Mouse (Mus musculus) urinary bladder, postnatal 4 days (tissue): ENCODE measurements around the gene Utp3.

Experiments
- DNase-seq, 2 experiments: peaks; one replicate each; pipeline ENCODE4 v3.0.0; 2021 to 2022; ENCODE audit warnings: low spot score in 2 of 2

Gene Utp3

GRCm38 (mm10) chr5:88569541-88569940 lies 15.3 kb downstream of the Utp3 start:
- no peak for DNase-seq

- no peak for DNase-seq
Observed at GRCm38 (mm10) chr5:88574829-88575228, 20.6 kb downstream of the Utp3 start.

- DNase-seq: no peak
Observed at GRCm38 (mm10) chr5:88575506-88576338, 21.5 kb downstream of the Utp3 start.

- no peak for DNase-seq
Observed at GRCm38 (mm10) chr5:88580681-88581080, 26.4 kb downstream of the Utp3 start.

GRCm38 (mm10) chr5:88581343-88581742 lies 27.1 kb downstream of the Utp3 start:
- no peak for DNase-seq

- DNase-seq: peak in 1 of 2 experiments; percentile 22
Observed at GRCm38 (mm10) chr5:88583271-88584031, 29.2 kb downstream of the Utp3 start.

- DNase-seq: no peak
Observed at GRCm38 (mm10) chr5:88584061-88584460, 29.8 kb downstream of the Utp3 start.

- no peak for DNase-seq
Observed at GRCm38 (mm10) chr5:88586407-88587174, 32.3 kb downstream of the Utp3 start.

GRCm38 (mm10) chr5:88587211-88587934 lies 33.1 kb downstream of the Utp3 start:
- DNase-seq: no peak

- no peak for DNase-seq
Observed at GRCm38 (mm10) chr5:88588481-88588880, 34.2 kb downstream of the Utp3 start.

- DNase-seq: no peak
Observed at GRCm38 (mm10) chr5:88593421-88594172, 39.3 kb downstream of the Utp3 start.

- DNase-seq: no peak
Observed at GRCm38 (mm10) chr5:88594173-88594569, 39.9 kb downstream of the Utp3 start.

- no peak for DNase-seq
Observed at GRCm38 (mm10) chr5:88595537-88596455, 41.5 kb downstream of the Utp3 start.

GRCm38 (mm10) chr5:88598961-88599360 lies 44.7 kb downstream of the Utp3 start:
- no peak for DNase-seq

GRCm38 (mm10) chr5:88602030-88602429 lies 47.8 kb downstream of the Utp3 start:
- no peak for DNase-seq

GRCm38 (mm10) chr5:88602713-88603112 lies 48.5 kb downstream of the Utp3 start:
- DNase-seq: no peak

- DNase-seq: no peak
Observed at GRCm38 (mm10) chr5:88604046-88604445, 49.8 kb downstream of the Utp3 start.

GRCm38 (mm10) chr5:88604641-88605358 lies 50.5 kb downstream of the Utp3 start:
- no peak for DNase-seq
